10 mouse cellular contexts compared by ENCODE assay signal in the genomic region with DNA sequence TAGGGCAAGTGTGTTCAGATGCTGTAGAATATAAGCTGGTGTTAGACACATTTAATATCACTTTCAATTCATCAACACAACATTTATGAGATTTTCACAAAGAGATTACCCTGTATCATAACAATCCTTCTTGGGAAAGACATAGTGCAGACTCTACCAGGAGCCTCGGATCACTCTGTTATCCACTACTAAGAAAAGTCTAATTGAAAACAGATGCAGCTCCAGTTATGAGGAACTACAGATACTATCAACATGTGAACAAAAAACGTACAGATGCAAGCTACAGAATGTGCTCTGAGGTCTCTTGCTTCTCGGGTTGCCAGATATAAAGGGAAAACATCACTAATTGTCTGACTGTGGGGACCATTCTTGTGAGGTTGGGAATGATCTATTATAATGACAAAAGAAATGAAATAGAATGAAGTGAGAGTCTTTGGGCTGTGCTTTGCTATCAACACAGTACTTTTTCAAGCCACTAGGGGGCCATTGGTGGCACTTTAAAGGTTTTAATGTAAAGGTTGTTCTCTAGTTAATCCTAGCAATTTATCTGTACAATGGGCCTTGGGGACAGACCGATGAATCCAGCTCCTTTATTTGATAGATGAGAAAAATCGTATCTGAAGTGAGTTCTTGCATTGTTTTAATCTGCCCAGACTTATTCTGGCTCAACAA.
A peak's percentile ranks its signal among the peaks of the same experiment; 100 is the strongest.
DNase-seq lines count a peak whose midpoint lies in the region; ATAC-seq and TF ChIP-seq lines count a peak whose summit lies in the region.
"Had no signal": no experiment of that assay in that cellular context is flagged by ENCODE, and none has a peak within 500 bp of the region (broad histone marks: within the 10 kb centered on the region; RNA-seq: fewer than 3 reads in every experiment).

No protein-coding gene starts in this region.

- no peaks in the 10 kb centered on the region for H3K79me2 ChIP-seq in heart, adult 2 months (replicated peaks; ENCODE audit: control insufficient read depth, insufficient read depth, low read length)

- H3K9me3 ChIP-seq in lung, embryonic 14.5 days (ENCODE audit: low read depth, low read length) = no peaks in the 10 kb centered on the region
- H3K9me3 ChIP-seq: heart, embryonic 15.5 days had no signal

- no peak for ATAC-seq in lung, embryonic 14.5 days (ENCODE audit: insufficient read depth)
- ATAC-seq in megakaryocyte-erythroid progenitor cell, adult 5-6 weeks (replicated peaks; ENCODE audit: low FRiP score, low TSS enrichment, poor library complexity, severe bottlenecking) = peak; percentile 74; the same call in 1 of the 2 replicates

- WGBS in heart, adult 2 months = 69% methylated on average over 5 of the region's 5 CpGs
- 57% methylated on average over 5 of the region's 5 CpGs for WGBS in lung, embryonic 14.5 days

- no peaks in the 10 kb centered on the region for H3K27me3 ChIP-seq in heart, adult 2 months (ENCODE audit: control insufficient read depth, insufficient read depth, low read length)
- H3K27me3 ChIP-seq in lung, embryonic 14.5 days (ENCODE audit: insufficient read depth, low read length) = no peaks in the 10 kb centered on the region
- H3K27me3 ChIP-seq: heart, embryonic 15.5 days had no signal

- no peak overlapping the region for H3K4me2 ChIP-seq in lung, embryonic 14.5 days
- H3K4me2 ChIP-seq: heart, embryonic 15.5 days had no signal

- no peak for TF ChIP-seq POLR2A in heart, adult 2 months (IDR thresholded peaks at IDR 0.05; ENCODE audit: insufficient read depth, low read depth, low read length)

- H3K4me1 ChIP-seq in heart, adult 2 months (ENCODE audit: control insufficient read depth, insufficient read depth, low read length) = no peaks in the 10 kb centered on the region
- no peaks in the 10 kb centered on the region for H3K4me1 ChIP-seq in lung, embryonic 14.5 days (ENCODE audit: insufficient read depth)

- TF ChIP-seq CTCF in heart, adult 2 months (IDR thresholded peaks at IDR 0.05) = peak; percentile 69
- peak; percentile 51 for TF ChIP-seq CTCF in lung, embryonic 14.5 days (IDR thresholded peaks at IDR 0.05; ENCODE audit: low read depth)

- TF ChIP-seq EP300 in heart, adult 2 months (IDR thresholded peaks at IDR 0.05; ENCODE audit: insufficient read depth, low read depth, low read length) = no peak

- H3K9ac ChIP-seq in heart, adult 2 months (ENCODE audit: low read depth, low read length) = no peak overlapping the region
- H3K9ac ChIP-seq in lung, embryonic 14.5 days = no peak overlapping the region
- H3K9ac ChIP-seq: heart, embryonic 15.5 days had no signal

- no peaks in the 10 kb centered on the region for H3K36me3 ChIP-seq in heart, adult 2 months (ENCODE audit: control insufficient read depth, insufficient read depth, low read length)
- no peaks in the 10 kb centered on the region for H3K36me3 ChIP-seq in lung, embryonic 14.5 days (ENCODE audit: insufficient read depth)
- H3K36me3 ChIP-seq: heart, embryonic 15.5 days had no signal

- H3K4me3 ChIP-seq in heart, adult 2 months = no peak overlapping the region
- H3K4me3 ChIP-seq in lung, embryonic 14.5 days (ENCODE audit: low read depth, low read length) = no peak overlapping the region
- H3K4me3 ChIP-seq: heart, embryonic 15.5 days had no signal

- intact Hi-C loops in heart, adult 2 months (cut with DNase I) = loop anchor here (2.0 kb wide), 2 partner anchors 96 to 184 kb away; no protein-coding TSS in a partner anchor
- intact Hi-C loops in heart, postnatal 10 days (cut with DNase I) = loop anchor here (5.0 kb wide), 1 partner anchor 178 kb away; no protein-coding TSS in a partner anchor

- no peak overlapping the region for H3K27ac ChIP-seq in heart, adult 2 months
- no peak overlapping the region for H3K27ac ChIP-seq in lung, embryonic 14.5 days (ENCODE audit: low read depth)
- H3K27ac ChIP-seq: heart, embryonic 15.5 days had no signal

- no peak for DNase-seq in heart, adult 2 months
- no peak for DNase-seq in heart, postnatal 10 days
- DNase-seq in lung, embryonic 14.5 days = peak; percentile 56
- DNase-seq in lung, postnatal 10 days = no peak
- peak; percentile 40 for DNase-seq in embryo, embryonic 10 days (ENCODE audit: low spot score)
- DNase-seq in ovary, postnatal 14 days (ENCODE audit: low spot score) = no peak
- no peak for DNase-seq in left cerebral cortex, adult 9 months (ENCODE audit: low spot score in 2 of 2)
- DNase-seq: kidney, adult 18-20 months had no signal

Comparison
In these comparisons a context has a peak if more than half of its experiments do, and no peak if none do; other contexts are left out.
1. DNase-seq: peak in lung, embryonic 14.5 days (single experiment) and embryo, embryonic 10 days (single experiment); none in heart, adult 2 months (0 of 2), heart, postnatal 10 days (0 of 2), lung, postnatal 10 days (single experiment), ovary, postnatal 14 days (single experiment) and left cerebral cortex, adult 9 months (0 of 2).